Comparison of ENCODE assay signal across 8 mouse cellular contexts in genomic region chr10:127522088-127522581, GRCm38 (mm10). TPM values are rescaled to one million over a fixed set of nuclear protein-coding genes. Genes with fewer than 3 reads are reported as not detected.
DNase-seq lines count a peak whose midpoint lies in the region; ATAC-seq and TF ChIP-seq lines count a peak whose summit lies in the region.

Shmt2 (minus strand) TSS chr10:127522444.

- peaks cover 9% of the 10 kb centered on the region for H3K36me3 ChIP-seq in forebrain, postnatal 0 days (ENCODE audit: insufficient read depth)

- DNase-seq in MN1 (ENCODE audit: low spot score): peak; percentile 93
- peak; percentile 84 to 86 for DNase-seq in cerebellum, adult 2 months
- peak; percentile 97 for DNase-seq in forebrain, postnatal 0 days
- DNase-seq in heart, postnatal 36 days: peak; percentile 80 to 86
- peak; percentile 71 to 92 for DNase-seq in layer of hippocampus, adult 18-20 months (ENCODE audit: low spot score in 2 of 2)
- DNase-seq in lung, adult 2 months: peak; percentile 74
- DNase-seq in testis, postnatal 14 days (ENCODE audit: low spot score): peak; percentile 86

- peak; percentile 43; the same call in 1 of the 2 replicates for TF ChIP-seq POLR2A in cerebellum, adult 2 months (IDR thresholded peaks at IDR 0.05; ENCODE audit: borderline replicate concordance, insufficient read depth, low read length)
- peak; percentile 47; the same call in 1 of the 2 replicates for TF ChIP-seq POLR2A in lung, adult 2 months (IDR thresholded peaks at IDR 0.05; ENCODE audit: borderline replicate concordance, extremely low read depth, low read depth, low read length)

- H3K4me3 ChIP-seq in cerebellum, adult 2 months (replicated peaks; ENCODE audit: insufficient read depth, low read depth, low read length): peak within 1 kb of the TSS; percentile 85
- H3K4me3 ChIP-seq in forebrain, postnatal 0 days (ENCODE audit: low read depth, low read length): peak within 1 kb of the TSS; percentile 55
- H3K4me3 ChIP-seq in lung, adult 2 months (replicated peaks; ENCODE audit: extremely low read depth, low read depth, low read length): peak within 1 kb of the TSS; percentile 81

- H3K9me3 ChIP-seq in forebrain, postnatal 0 days (ENCODE audit: low read length): no peaks in the 10 kb centered on the region

- TF ChIP-seq CTCF in cerebellum, adult 2 months (IDR thresholded peaks at IDR 0.05; ENCODE audit: borderline replicate concordance, insufficient read depth, low read depth, low read length): no peak
- no peak for TF ChIP-seq CTCF in forebrain, postnatal 0 days (IDR thresholded peaks at IDR 0.05; ENCODE audit: low read depth)
- no peak for TF ChIP-seq CTCF in lung, adult 2 months (IDR thresholded peaks at IDR 0.05; ENCODE audit: insufficient read depth, low read length)

- intact Hi-C loops in heart, postnatal 36 days (cut with DNase I): no loop called here

- peak; percentile 79 for ATAC-seq in forebrain, postnatal 0 days
- 0 out of 2 replicates have a peak, but pooled peaks have one; percentile 27 for ATAC-seq in neutrophil, adult 5-6 weeks (ENCODE audit: extremely low read depth, insufficient number of reproducible peaks, low FRiP score, poor library complexity, severe bottlenecking)

- peak within 1 kb of the TSS; percentile 88 for H3K4me2 ChIP-seq in forebrain, postnatal 0 days (ENCODE audit: low read depth)

- under 1% methylated on average over 21 of the region's 21 CpGs for WGBS in cerebellum, adult 2 months
- WGBS in forebrain, postnatal 0 days: under 1% methylated on average over 21 of the region's 21 CpGs
- 0% methylated on average over 21 of the region's 21 CpGs for WGBS in lung, adult 2 months

- H3K27ac ChIP-seq in cerebellum, adult 2 months (ENCODE audit: insufficient read depth, low read length): no peak within 1 kb of the TSS
- no peak within 1 kb of the TSS for H3K27ac ChIP-seq in forebrain, postnatal 0 days (ENCODE audit: low read depth, low read length)

- H3K27me3 ChIP-seq in cerebellum, adult 2 months (ENCODE audit: control insufficient read depth, insufficient read depth, low read length): no peaks in the 10 kb centered on the region
- H3K27me3 ChIP-seq in forebrain, postnatal 0 days (ENCODE audit: insufficient read depth, low read length): peaks cover 20% of the 10 kb centered on the region

- H3K4me1 ChIP-seq in cerebellum, adult 2 months (ENCODE audit: control insufficient read depth, insufficient read depth, low read length): peaks cover 13% of the 10 kb centered on the region
- peaks cover 10% of the 10 kb centered on the region; the same call in 1 of the 2 replicates for H3K4me1 ChIP-seq in forebrain, postnatal 0 days (ENCODE audit: insufficient read depth)
- H3K4me1 ChIP-seq in lung, adult 2 months (ENCODE audit: control insufficient read depth, insufficient read depth, low read length): peaks cover 3% of the 10 kb centered on the region; the same call in 1 of the 2 replicates

- peak within 1 kb of the TSS; percentile 49 for H3K9ac ChIP-seq in forebrain, postnatal 0 days

RNA-seq across cellular contexts. Expression of gene Shmt2, which starts in this region (rescaled TPM):
- polyA plus RNA-seq in cerebellum, adult 2 months (2012; rRNA removed): 68.2 and 69.8 TPM in 2 replicates
- total RNA-seq in forebrain, postnatal 0 days (2014; rRNA removed): 31.5 and 43.8 TPM in 2 replicates
- polyA plus RNA-seq in forebrain, postnatal 0 days (2015; fragmentation: Nextera tagmentation; extraction: Ambion mirVana): 39.0 and 39.9 TPM in 2 replicates
- total RNA-seq in heart, postnatal 36 days (2021): 10 to 100 TPM; 43.8 to 44.3 TPM
- 10 to 100 TPM; 24.2 to 25.3 TPM for total RNA-seq in layer of hippocampus, adult 18-20 months (2021)
- polyA plus RNA-seq in lung, adult 2 months (2012; rRNA removed): 40.3 and 57.7 TPM in 2 replicates
- total RNA-seq in neutrophil, adult 5-6 weeks (2017): 22.8 and 25.0 TPM in 2 replicates
